Mouse (Mus musculus): Measurements from ENCODE around the gene Aldh1a2. TPM values are rescaled to one million over a fixed set of nuclear protein-coding genes. Genes with fewer than 3 reads are reported as not detected.

Gene Aldh1a2
- polyA plus RNA-seq (2014; fragmentation: Illumina TruSeq; extraction: RNeasy Lipid Tissue Mini Kit (QIAGEN cat#74804); ENCODE audit: low read depth, low replicate concordance), result 65.4 TPM

DNA sequence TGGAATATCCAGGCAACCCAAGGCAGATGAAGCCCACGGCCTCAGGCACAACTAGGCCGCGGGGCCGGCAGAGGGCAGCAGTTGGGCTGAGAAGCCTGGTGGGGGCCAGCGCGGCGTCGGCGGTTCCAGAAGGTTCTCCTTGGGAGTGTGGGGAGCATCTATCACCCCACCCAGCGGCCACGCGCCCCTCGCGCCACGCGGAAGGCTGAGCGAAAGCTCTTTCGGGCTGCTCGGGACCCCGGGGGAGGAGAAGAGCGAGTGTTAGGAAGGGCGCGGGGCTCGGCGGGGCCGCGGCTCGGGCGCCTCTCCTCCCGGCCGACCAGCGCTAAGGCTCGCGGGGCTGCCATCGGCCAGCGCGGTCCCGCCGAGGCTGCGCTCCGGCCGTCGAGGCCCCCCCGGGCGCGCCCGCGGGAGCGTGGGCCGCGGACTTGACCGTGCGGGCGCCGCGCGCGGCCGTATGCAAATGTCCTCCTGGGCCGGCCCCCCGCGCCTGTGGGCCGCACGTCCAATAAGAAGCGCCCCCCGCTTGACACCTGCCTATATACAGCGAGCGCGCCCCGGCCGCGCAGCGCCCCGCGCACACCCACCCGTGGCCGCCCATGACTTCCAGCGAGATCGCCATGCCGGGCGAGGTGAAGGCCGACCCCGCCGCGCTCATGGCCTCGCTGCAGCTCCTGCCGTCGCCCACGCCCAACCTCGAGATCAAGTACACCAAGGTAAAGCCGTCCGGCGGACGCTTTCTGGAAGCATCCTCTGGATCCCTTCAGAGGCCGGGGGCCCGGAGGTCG, at the start of gene Aldh1a2:
TSS of gene Aldh1a2 (plus strand) at position 542 of the 788 bp plus-strand sequence.

DNA sequence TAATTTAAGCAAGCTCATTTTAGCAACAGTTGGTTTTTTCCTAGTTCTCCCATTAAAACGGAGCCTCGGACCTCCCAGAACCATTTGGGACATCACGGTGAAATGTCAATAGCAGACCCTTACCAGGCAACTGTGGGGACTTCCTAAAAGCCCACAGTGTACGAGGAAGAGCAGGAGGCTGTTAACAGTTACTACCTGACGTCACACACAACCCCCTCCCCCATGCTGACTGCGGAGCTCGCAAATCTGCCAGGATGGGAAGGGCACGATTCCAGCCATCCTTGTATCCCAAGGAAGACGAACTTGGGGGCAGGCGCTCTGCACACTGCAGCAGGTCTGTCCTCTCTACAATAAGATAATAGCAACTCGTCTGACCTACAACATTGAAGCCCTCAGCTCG, 47.1 kb upstream of the Aldh1a2 start, which contains the start of gene Aqp9:
TSS of gene Aqp9 (minus strand) at position 172 of the 400 bp plus-strand sequence.

Other genes starting within 250 kb of the Aldh1a2 start
- gene Aqp9, start 47.1 kb upstream of the Aldh1a2 start, polyA plus RNA-seq (2014; fragmentation: Illumina TruSeq; extraction: RNeasy Lipid Tissue Mini Kit (QIAGEN cat#74804); ENCODE audit: low read depth, low replicate concordance), result 0.82 TPM

Measured in adrenal gland, adult 10 weeks (tissue).